Mouse (Mus musculus) liver, embryonic 12.5 days (tissue): ENCODE measurements around the gene Spp2. TPM values are rescaled to one million over a fixed set of nuclear protein-coding genes. Genes with fewer than 3 reads are reported as not detected.

Source experiments
- ATAC-seq: fragments of 200-750 bp; cut with Nextera tagmentation; 2 replicates; pipeline ENCODE4 v1.8.0; 2017; ENCODE audit warnings: moderate number of reproducible peaks, mild to moderate bottlenecking, moderate library complexity
- H3K27ac ChIP-seq: fragments of 300-500 bp; sonication (generic); 2 replicates; pipeline ENCODE4 v1.5.1; 2016; ENCODE audit warnings: mild to moderate bottlenecking
- H3K27me3 ChIP-seq: fragments of 300-500 bp; sonication (generic); replicated peaks from 2 replicates; pipeline ENCODE4 v1.6.1; 2016; ENCODE audit warnings: mild to moderate bottlenecking, moderate library complexity
- H3K36me3 ChIP-seq: fragments of 300-500 bp; sonication (generic); 2 replicates; pipeline ENCODE4 v1.6.1; 2016; ENCODE audit warnings: mild to moderate bottlenecking, moderate library complexity
- H3K4me1 ChIP-seq: fragments of 300-500 bp; sonication (generic); 2 replicates; pipeline ENCODE4 v1.6.1; 2016
- H3K4me2 ChIP-seq: fragments of 300-500 bp; sonication (generic); 2 replicates; pipeline ENCODE4 v1.6.1; 2016; ENCODE audit warnings: mild to moderate bottlenecking, moderate library complexity
- H3K4me3 ChIP-seq: fragments of 300-500 bp; sonication (generic); 2 replicates; pipeline ENCODE4 v1.5.1; 2016; ENCODE audit warnings: mild to moderate bottlenecking, moderate library complexity
- H3K9ac ChIP-seq: fragments of 300-500 bp; sonication (generic); 2 replicates; pipeline ENCODE4 v1.6.1; 2016; ENCODE audit warnings: mild to moderate bottlenecking, moderate library complexity
- H3K9me3 ChIP-seq: fragments of 300-500 bp; sonication (generic); replicated peaks from 2 replicates; pipeline ENCODE4 v1.6.1; 2016; ENCODE audit warnings: mild to moderate bottlenecking, moderate library complexity
- WGBS: fragments of 180-500 bp; shearing (Covaris S2); methylation state at CpG from one replicate; pipeline ENCODE4 v1.1.7; 2016; ENCODE audit not compliant: insufficient replicate concordance; 5-methylcytosine and 5-hydroxymethylcytosine counted together
- polyA plus RNA-seq: library from polyadenylated mRNA; unstranded; fragments of >200 nt; fragmentation: Nextera tagmentation; extraction: Ambion mirVana; gene quantifications from 2 replicates; pipeline ENCODE4 v1.2.1, GENCODE M21; 2016

Spp2 gene
- polyA plus RNA-seq, 1 experiment from 2014 or later: 113 TPM

DNA sequence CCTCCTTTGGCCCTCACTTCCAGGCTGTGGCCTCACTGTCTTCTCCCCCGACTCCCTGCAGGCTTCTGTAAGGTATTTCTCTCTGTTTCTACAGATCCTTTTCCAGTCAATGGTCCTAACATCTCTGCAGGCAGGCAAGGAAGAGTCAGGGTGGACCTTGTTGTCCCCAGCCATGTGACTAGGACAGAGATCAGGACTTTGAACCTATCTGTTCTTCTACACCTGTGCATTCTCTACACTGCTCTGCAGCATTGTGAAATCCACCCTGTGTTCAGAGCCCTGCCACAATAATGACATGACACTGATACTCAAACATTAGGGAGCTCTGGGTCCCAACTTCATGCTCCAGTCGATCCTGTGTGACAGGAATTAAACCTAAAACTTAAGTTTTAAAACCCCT, 12.2 kb downstream of the Spp2 start:
- no peaks in the 10 kb centered on the region for H3K36me3 ChIP-seq
- no peak overlapping the region for H3K4me3 ChIP-seq
- 58% methylated on average over 2 of the region's 2 CpGs for WGBS
- 0 out of 2 replicates have a peak, but pooled peaks have one; percentile 47 for ATAC-seq
- H3K27ac ChIP-seq: no peak overlapping the region
- no peaks in the 10 kb centered on the region for H3K9me3 ChIP-seq
- no peak overlapping the region for H3K4me2 ChIP-seq
- no peaks in the 10 kb centered on the region for H3K4me1 ChIP-seq
- no peak overlapping the region for H3K9ac ChIP-seq
- no peaks in the 10 kb centered on the region for H3K27me3 ChIP-seq

DNA sequence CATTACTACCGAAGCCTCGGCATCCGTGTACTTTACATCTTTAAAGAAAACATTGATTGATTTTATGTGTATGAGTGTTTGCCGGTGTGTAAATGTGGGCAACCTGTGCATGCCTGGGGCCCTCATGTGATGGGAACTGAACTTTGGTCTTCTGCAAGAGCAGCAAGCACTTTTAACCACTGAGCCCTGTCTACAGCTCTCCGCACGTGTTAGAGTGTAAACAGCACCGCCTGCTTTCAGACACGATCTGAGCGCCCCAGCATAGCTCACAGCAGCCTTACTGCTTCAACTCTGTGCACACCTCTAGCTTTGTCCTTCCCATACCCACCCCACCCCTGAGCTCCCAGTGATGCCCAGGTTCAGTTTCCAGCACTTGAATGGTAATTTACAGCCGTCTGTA, 15.3 kb downstream of the Spp2 start:
- Histone ChIP-seq H3K4me1 (no peaks in the 10 kb centered on the region), H3K4me3 (no peak overlapping the region), H3K27me3 (no peaks in the 10 kb centered on the region), H3K9ac (no peak overlapping the region), H3K36me3 (no peaks in the 10 kb centered on the region), H3K27ac (no peak overlapping the region), H3K4me2 (no peak overlapping the region), H3K9me3 (no peaks in the 10 kb centered on the region)
- ATAC-seq: no peak
- WGBS: 69% methylated on average over 10 of the region's 10 CpGs

DNA sequence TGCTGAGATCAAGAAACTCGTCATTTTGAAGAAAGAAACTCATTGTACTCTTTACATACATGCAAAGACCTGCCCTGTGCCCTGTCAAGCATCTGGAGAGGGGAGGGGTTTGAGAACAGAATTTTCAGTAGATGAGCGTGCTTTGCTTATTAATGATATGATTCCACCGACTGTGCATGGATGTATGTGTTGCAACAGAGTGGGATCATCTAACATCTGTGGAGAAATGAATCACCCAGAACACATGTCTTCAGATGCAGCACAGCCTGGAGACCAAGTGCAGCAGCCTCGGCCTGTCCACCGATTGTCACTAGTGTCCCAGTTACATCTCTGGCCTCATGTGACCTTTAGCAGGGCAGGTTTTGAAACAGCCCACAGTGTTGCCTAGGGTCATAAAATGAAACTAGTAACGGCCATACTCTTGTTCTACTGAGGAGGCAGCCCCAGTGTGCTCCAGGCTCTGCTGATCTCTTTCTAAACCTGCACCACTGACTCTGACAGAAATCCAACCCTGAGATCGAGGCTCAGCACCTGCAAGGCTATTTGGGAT, 16.2 kb downstream of the Spp2 start:
- Histone ChIP-seq H3K36me3 (no peaks in the 10 kb centered on the region), H3K9ac (no peak overlapping the region), H3K27ac (no peak overlapping the region), H3K4me1 (no peaks in the 10 kb centered on the region), H3K4me2 (no peak overlapping the region), H3K27me3 (no peaks in the 10 kb centered on the region), H3K4me3 (no peak overlapping the region), H3K9me3 (no peaks in the 10 kb centered on the region)
- 57% methylated on average over 7 of the region's 7 CpGs for whole genome bisulfite sequencing
- no peak for ATAC-seq

DNA sequence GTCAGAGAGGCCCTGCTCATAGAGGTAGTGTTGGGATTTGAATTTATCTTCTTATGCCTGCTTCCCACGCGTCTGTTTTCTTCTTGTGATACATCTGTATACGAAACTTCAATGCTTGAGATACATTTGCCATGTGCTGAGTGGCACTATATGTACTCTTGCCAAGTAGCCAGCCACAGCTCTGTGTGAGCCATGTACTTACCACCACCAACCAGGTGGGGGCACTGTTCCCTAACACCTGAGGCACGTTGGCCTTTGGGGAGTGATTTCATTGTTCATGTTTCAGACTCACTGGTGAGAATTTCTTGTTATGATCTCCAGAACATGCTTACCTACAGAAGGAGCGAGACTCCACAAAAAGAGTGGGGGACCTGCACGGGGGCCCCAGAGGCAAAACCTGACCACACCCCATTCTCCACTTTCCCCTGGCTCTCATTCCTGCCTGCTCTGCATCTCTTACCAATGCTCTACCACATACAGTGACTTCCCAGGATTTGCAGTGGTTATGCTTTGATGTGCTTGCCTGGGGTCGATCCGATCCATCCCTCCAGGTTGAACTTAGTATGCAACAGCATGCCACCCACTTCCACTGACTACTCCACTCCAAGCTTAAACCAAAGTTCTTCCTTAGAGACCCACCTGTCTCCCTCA, 18.0 kb downstream of the Spp2 start:
- Histone ChIP-seq H3K27ac (no peak overlapping the region), H3K4me1 (no peaks in the 10 kb centered on the region), H3K9ac (no peak overlapping the region), H3K9me3 (no peaks in the 10 kb centered on the region), H3K36me3 (no peaks in the 10 kb centered on the region), H3K4me3 (no peak overlapping the region), H3K27me3 (no peaks in the 10 kb centered on the region), H3K4me2 (no peak overlapping the region)
- ATAC-seq: no peak
- 15% methylated on average over 8 of the region's 8 CpGs for WGBS

DNA sequence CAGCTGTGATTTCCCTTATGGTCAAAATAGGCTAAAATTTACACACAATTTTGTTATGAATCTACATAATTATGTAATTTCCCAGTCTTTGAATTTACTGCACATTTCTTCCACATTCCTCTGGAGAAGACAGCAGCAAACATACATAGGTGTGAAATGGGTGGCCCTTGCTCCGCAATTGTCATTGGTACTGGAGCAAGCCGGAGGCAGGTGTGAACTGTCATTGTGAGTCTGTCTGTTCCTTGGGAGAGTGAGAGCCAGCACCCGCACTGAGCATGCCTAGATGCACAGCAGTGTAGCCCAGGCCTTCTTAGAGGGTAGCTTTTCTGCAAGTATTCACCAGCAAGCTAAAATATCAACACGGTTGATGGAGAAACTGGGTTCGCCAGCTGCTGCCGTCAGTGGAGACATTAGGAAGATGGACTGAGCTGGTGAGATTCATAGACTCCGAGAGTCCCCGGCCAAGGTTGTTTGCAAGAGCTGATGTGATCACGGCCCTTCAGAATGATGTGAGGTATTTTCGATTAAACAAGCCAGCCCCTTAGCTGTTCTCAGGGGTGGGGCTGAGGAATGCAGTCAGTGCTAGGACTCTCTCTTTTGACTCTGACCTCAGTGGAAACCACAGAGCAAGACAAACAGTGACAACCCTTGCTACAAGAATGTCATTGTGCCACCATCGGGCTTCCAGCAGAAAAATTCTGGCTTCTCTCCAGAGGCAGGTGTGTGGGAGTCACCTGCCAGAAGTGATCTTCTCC, 21.4 kb downstream of the Spp2 start:
- no peak overlapping the region for H3K4me2 ChIP-seq
- 64% methylated on average over 11 of the region's 11 CpGs for WGBS
- no peaks in the 10 kb centered on the region for H3K9me3 ChIP-seq
- no peak overlapping the region for H3K27ac ChIP-seq
- no peaks in the 10 kb centered on the region for H3K4me1 ChIP-seq
- no peaks in the 10 kb centered on the region for H3K27me3 ChIP-seq
- no peaks in the 10 kb centered on the region for H3K36me3 ChIP-seq
- H3K4me3 ChIP-seq: no peak overlapping the region
- no peak for ATAC-seq
- no peak overlapping the region for H3K9ac ChIP-seq

DNA sequence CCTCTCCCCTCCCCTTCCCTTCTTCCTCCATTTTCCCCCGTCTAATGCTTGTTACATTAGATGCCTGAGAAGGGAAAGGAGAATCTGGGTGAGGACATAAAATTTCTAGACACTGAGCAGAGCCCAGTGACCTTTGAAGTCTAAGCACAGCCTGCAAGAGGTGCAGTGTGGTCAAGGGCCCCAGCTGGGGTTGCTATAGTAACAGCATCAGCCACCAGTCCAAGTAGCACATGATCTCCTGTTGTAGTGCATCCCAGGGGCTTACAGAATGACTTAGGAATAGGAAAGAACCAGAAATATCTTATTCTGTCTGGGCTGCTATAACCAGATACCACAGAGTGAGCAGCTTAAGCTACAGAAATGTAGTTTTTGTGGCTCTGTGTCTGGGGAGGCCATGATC, 22.7 kb downstream of the Spp2 start:
- Histone ChIP-seq H3K4me3 (no peak overlapping the region), H3K4me1 (no peaks in the 10 kb centered on the region), H3K27ac (no peak overlapping the region), H3K4me2 (no peak overlapping the region), H3K9me3 (no peaks in the 10 kb centered on the region), H3K36me3 (no peaks in the 10 kb centered on the region), H3K9ac (no peak overlapping the region), H3K27me3 (no peaks in the 10 kb centered on the region)
- 17% methylated on average over 1 of the region's 1 CpGs for WGBS
- ATAC-seq: no peak

DNA sequence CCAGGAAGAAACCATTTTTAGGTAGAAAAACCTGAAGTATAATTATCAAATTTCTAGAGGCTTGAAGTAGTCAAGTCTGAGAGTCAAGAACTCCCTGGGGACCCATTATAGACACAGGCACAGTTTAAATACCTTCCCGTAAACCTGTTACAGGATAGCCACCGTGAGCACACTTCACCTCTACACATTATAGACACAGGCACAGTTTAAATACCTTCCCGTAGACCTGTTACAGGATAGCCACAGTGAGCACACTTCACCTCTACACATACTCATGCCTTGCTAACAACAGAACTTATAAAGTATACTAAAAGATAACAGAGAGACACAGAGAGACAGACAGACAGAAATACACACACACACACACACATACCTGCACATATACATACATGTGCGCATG, 24.5 kb downstream of the Spp2 start:
- Histone ChIP-seq H3K9me3 (no peaks in the 10 kb centered on the region), H3K27me3 (no peaks in the 10 kb centered on the region), H3K4me1 (no peaks in the 10 kb centered on the region), H3K27ac (no peak overlapping the region), H3K9ac (no peak overlapping the region), H3K36me3 (no peaks in the 10 kb centered on the region), H3K4me3 (no peak overlapping the region), H3K4me2 (no peak overlapping the region)
- WGBS: 70% methylated on average over 4 of the region's 4 CpGs
- no peak for ATAC-seq

DNA sequence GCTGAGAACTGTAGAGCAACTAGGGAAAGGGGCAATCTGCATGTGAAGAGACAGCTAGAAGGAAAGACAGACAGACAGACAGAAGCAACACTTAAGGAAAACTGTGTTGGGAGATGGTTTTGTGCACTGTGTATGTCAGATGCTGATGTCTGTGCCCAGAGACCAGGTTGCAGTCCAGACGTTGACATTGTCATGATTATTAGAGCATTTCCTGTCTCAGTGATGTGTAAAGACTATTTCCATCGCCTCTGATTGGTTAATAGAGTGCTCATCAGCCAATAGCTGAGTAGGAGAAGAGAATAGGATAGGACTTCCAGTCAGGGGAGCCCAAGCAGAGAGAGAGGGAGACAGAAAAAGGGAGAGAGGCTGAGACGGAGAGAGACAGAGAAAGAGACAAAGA, 25.8 kb downstream of the Spp2 start:
- Histone ChIP-seq H3K27ac (no peak overlapping the region), H3K9ac (no peak overlapping the region), H3K27me3 (no peaks in the 10 kb centered on the region), H3K4me2 (no peak overlapping the region), H3K36me3 (no peaks in the 10 kb centered on the region), H3K4me3 (no peak overlapping the region), H3K4me1 (no peaks in the 10 kb centered on the region), H3K9me3 (no peaks in the 10 kb centered on the region)
- 33% methylated on average over 3 of the region's 3 CpGs for WGBS
- no peak for ATAC-seq

DNA sequence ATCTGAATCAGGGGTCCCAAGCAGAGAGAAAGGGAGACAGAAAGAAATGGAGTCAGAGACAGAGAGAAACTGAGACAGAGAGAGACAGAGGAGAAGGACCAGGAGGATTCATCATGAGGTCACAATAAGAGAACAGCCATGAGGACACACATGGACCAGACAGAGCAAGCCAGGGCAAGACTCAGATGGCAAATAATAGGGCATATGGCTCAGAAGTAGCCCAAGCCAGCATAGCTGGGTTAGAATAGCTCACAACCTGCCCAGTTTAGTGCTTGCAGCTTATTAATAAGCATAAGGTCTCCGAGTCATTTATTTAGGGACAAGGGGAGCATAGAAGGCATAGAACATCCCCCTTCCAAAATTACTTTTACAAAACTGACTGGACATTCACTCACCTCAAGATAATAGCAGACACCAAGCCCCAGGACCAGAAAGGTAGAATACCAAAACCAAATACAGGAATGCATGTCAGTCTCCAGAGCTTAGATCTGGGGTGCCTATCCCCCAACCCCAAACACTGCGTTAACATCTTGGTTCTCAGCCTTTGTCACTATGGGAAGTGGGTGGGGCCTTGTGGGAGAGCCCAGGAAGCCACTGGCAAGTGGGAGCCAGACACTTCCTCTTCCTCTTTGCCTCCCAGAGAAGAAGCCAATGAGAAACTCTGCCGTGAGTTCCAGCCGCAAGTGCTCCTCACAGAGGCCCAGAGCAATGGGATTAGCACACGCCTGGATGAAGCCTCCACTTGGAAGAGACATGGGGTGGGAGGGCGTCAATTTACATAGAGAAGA, 26.5 kb downstream of the Spp2 start:
- Histone ChIP-seq H3K4me2 (no peak overlapping the region), H3K9me3 (no peaks in the 10 kb centered on the region), H3K4me1 (no peaks in the 10 kb centered on the region), H3K36me3 (no peaks in the 10 kb centered on the region), H3K9ac (no peak overlapping the region), H3K27ac (no peak overlapping the region), H3K4me3 (no peak overlapping the region), H3K27me3 (no peaks in the 10 kb centered on the region)
- no peak for ATAC-seq
- 26% methylated on average over 6 of the region's 6 CpGs for WGBS

DNA sequence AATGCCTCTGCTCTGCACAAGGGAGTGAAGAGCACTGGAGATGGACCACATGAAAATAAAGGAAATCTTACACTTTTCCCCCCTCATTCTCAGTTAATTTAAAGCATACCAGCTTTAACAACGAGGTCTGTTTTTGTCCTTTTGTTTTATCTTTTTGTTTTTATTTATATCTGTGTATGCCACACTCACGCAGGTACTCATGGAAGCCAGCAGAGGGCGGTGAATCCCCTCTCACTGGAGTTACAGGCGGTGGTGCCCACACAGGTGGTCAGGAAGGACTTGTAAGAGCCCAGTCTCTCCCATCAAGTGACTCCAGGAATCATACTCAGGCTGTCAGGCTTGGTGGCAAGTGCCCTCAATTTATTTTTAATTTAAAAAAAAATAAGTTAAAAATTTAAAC, 27.3 kb downstream of the Spp2 start:
- no peak for ATAC-seq
- H3K4me3 ChIP-seq: no peak overlapping the region
- H3K36me3 ChIP-seq: no peaks in the 10 kb centered on the region
- H3K9me3 ChIP-seq: no peaks in the 10 kb centered on the region
- no peaks in the 10 kb centered on the region for H3K27me3 ChIP-seq
- 59% methylated on average over 4 of the region's 4 CpGs for WGBS
- H3K4me2 ChIP-seq: no peak overlapping the region
- H3K9ac ChIP-seq: no peak overlapping the region
- no peaks in the 10 kb centered on the region for H3K4me1 ChIP-seq
- no peak overlapping the region for H3K27ac ChIP-seq

DNA sequence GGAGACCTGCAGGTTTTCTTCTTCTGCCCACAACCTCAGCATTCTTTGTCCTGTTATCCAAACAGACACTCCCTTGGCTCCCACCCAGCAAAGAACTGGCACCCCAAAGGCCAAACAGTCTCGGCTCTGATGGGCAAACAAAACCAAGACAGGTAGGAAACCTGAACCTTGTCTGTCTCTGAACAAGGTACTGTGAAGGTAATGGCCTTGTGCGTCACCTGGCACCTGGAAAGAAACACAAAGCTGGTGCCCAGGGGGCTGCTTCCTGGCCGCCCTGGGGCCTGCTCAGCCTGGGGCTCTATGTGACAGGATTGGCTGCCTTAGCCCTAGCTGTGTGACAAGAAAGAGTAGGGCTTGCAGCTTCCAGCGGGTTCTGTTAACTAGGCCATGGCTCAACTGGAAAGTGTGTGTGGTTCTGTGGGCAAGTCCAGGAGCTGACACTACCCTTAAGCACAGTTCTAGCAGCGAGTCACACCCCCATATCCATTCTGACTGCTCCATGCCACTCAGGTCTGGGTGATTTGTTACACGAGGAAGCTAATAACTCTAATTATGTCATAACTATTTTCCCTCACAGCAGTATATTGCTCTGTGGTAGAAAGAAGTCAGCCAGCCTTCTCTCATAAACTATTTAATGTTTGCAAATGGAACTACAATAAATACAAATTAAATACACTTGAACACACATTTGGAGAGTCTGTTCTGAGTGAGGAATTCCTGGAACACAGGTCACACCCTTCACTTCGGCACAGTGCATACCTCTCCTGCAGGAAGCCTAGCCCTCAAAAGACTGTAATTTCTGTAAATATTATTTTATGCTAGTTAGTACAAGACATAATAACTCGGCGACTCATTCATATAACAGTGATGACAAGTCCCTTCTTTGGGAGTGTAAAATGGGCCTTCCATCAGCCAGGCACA, 30.7 kb downstream of the Spp2 start:
- no peak for ATAC-seq
- H3K4me2 ChIP-seq: no peak overlapping the region
- no peaks in the 10 kb centered on the region for H3K36me3 ChIP-seq
- WGBS: 68% methylated on average over 9 of the region's 9 CpGs
- H3K27ac ChIP-seq: no peak overlapping the region
- no peaks in the 10 kb centered on the region for H3K9me3 ChIP-seq
- no peak overlapping the region for H3K4me3 ChIP-seq
- H3K9ac ChIP-seq: no peak overlapping the region
- H3K4me1 ChIP-seq: no peaks in the 10 kb centered on the region
- H3K27me3 ChIP-seq: no peaks in the 10 kb centered on the region
